Mouse (Mus musculus): ENCODE measurements around the gene Ptpn12. TPM values are rescaled to one million over a fixed set of nuclear protein-coding genes. Genes with fewer than 3 reads are reported as not detected.
A peak's percentile ranks its signal among the peaks of the same experiment; 100 is the strongest.

The Ptpn12 gene
- polyA plus RNA-seq (2017; shearing (Covaris generic)), result 10 to 100 TPM in 2 of 3 experiments, 1 to 10 TPM in 1; 7.4 to 18.3 (median 12.8) TPM

GRCm38 (mm10) chr5:21055820-21056531, at the start of gene Ptpn12:
Gene Ptpn12 (minus strand): TSS chr5:21055911.
- ATAC-seq, result peak; percentile 71

GRCm38 (mm10) chr5:21091179-21091578, 35.5 kb upstream of the Ptpn12 start:
- no peak for ATAC-seq

- ATAC-seq, result no peak
These were observed 1.5 kb upstream of the Ptpn12 start for GRCm38 (mm10) chr5:21057217-21057616.

- ATAC-seq, result peak; percentile 5
These were observed 884 bp upstream of the Ptpn12 start for GRCm38 (mm10) chr5:21056595-21056994.

- peak; percentile 15 for ATAC-seq
These were observed 466 bp downstream of the Ptpn12 start for GRCm38 (mm10) chr5:21055071-21055819.

GRCm38 (mm10) chr5:21054472-21055070, 1.1 kb downstream of the Ptpn12 start:
- peak; percentile 27 for ATAC-seq

- ATAC-seq, result no peak
These were observed 2.0 kb downstream of the Ptpn12 start for GRCm38 (mm10) chr5:21053571-21054307.

- ATAC-seq, result no peak
These were observed 3.2 kb downstream of the Ptpn12 start for GRCm38 (mm10) chr5:21052521-21052920.

GRCm38 (mm10) chr5:21050770-21051122, 5.0 kb downstream of the Ptpn12 start:
- ATAC-seq, result no peak

- ATAC-seq, result no peak
These were observed 5.5 kb downstream of the Ptpn12 start for GRCm38 (mm10) chr5:21050061-21050769.

GRCm38 (mm10) chr5:21049006-21049405, 6.7 kb downstream of the Ptpn12 start:
- no peak for ATAC-seq

GRCm38 (mm10) chr5:21047114-21047513, 8.6 kb downstream of the Ptpn12 start:
- no peak for ATAC-seq

GRCm38 (mm10) chr5:21046150-21047048, 9.3 kb downstream of the Ptpn12 start:
- peak; percentile 51 for ATAC-seq

- ATAC-seq, result no peak
These were observed 10.2 kb downstream of the Ptpn12 start for GRCm38 (mm10) chr5:21045462-21045861.

- peak; percentile 80 for ATAC-seq
These were observed 17.6 kb downstream of the Ptpn12 start for GRCm38 (mm10) chr5:21038100-21038499.

- no peak for ATAC-seq
These were observed 19.8 kb downstream of the Ptpn12 start for GRCm38 (mm10) chr5:21035689-21036480.

GRCm38 (mm10) chr5:21034388-21034966, 21.2 kb downstream of the Ptpn12 start:
- ATAC-seq, result no peak

GRCm38 (mm10) chr5:21033382-21034056, 22.2 kb downstream of the Ptpn12 start:
- no peak for ATAC-seq

- ATAC-seq, result no peak
These were observed 23.1 kb downstream of the Ptpn12 start for GRCm38 (mm10) chr5:21032626-21033025.

Measured in inflammation-experienced regulatory T-cells, adult 6 months (primary cell).